Mouse (Mus musculus) ZHBTc4 (cell line): Measurements from ENCODE around the gene 2410002F23Rik.
"Not testable (repeated sequence)": the region's sequence is repeated elsewhere in the genome, so short reads cannot be mapped to it uniquely, and the experiment has no call there.

Experiments used
- DNase-seq: peaks from one replicate; pipeline ENCODE4 v3.0.0-alpha.2; 2011; ENCODE audit warnings: low read depth, low spot score

Gene 2410002F23Rik

GRCm38 (mm10) chr7:44246055-44246983 is at the start of gene 2410002F23Rik, which contains the start of gene 1700028J19Rik:
TSS of gene 2410002F23Rik (plus strand) at chr7:44246722.
TSS of gene 1700028J19Rik (minus strand) at chr7:44246695.
- peak; percentile 93 for DNase-seq

GRCm38 (mm10) chr7:44197891-44198290 is 48.6 kb upstream of the 2410002F23Rik start, which contains the start of gene Klk1b3:
TSS of gene Klk1b3 (plus strand) at chr7:44198191.
- no peak for DNase-seq

GRCm38 (mm10) chr7:44207135-44207534 is 39.4 kb upstream of the 2410002F23Rik start, which contains the start of gene Klk1b4:
TSS of gene Klk1b4 (plus strand) at chr7:44207435.
- DNase-seq = not testable (repeated sequence)

GRCm38 (mm10) chr7:44208307-44208706 is 38.2 kb upstream of the 2410002F23Rik start:
- DNase-seq = no peak

GRCm38 (mm10) chr7:44215645-44216044 is 30.9 kb upstream of the 2410002F23Rik start, which contains the start of gene Klk1b5:
TSS of gene Klk1b5 (plus strand) at chr7:44215945.
- DNase-seq = no peak

GRCm38 (mm10) chr7:44221601-44222000 is 24.9 kb upstream of the 2410002F23Rik start:
- DNase-seq = not testable (repeated sequence)

DNA sequence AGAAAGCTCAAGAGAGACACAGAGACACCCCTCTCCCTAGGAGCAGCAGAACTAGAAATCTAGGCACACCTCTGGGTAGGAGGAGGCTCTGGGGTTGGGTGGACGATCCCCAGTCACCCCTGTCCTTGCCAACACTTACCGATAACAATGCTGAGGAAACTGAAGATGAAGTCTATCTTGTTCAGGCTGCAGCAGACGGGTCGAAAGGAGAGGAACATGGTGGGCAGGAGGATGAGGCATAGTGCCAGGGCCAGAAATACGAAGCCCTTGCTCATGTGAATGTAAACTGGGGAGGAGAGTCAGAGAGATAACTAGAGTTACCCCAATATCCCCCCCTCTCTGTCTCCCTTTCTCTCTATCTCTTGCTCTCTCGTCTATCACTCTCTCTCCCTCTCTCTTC is 24.2 kb upstream of the 2410002F23Rik start:
- not testable (repeated sequence) for DNase-seq

GRCm38 (mm10) chr7:44225076-44225475 is 21.4 kb upstream of the 2410002F23Rik start, which contains the start of gene Klk1:
TSS of gene Klk1 (plus strand) at chr7:44225360.
- DNase-seq = peak; percentile 83

DNA sequence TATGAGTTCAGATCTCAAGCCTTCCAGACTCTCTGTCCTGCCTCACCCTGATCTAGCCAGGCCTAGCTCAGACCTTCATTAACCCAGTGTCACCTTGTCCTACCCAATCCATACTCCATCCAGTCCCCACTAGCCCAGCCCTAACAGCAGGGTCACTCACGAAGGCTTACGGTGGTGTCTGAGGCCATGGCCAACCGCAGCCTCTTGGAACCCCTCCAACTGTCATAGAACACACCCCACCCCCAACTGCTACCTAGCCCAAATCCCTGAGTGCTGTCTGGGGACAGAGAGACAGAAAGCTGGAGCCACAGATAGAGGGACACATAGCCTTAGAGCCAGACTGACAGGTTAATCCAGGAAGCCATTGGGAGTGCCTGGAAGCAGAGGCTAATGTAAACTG is 10.6 kb upstream of the 2410002F23Rik start, which contains the start of gene Gm36864:
Gene Gm36864, plus strand, starts transcription at position 269 of the 400 bp plus-strand sequence.
- DNase-seq = no peak

- DNase-seq = no peak
Measured at GRCm38 (mm10) chr7:44239913-44240312, 6.6 kb upstream of the 2410002F23Rik start.

- DNase-seq = no peak
Measured at GRCm38 (mm10) chr7:44240712-44241111, 5.8 kb upstream of the 2410002F23Rik start.

DNA sequence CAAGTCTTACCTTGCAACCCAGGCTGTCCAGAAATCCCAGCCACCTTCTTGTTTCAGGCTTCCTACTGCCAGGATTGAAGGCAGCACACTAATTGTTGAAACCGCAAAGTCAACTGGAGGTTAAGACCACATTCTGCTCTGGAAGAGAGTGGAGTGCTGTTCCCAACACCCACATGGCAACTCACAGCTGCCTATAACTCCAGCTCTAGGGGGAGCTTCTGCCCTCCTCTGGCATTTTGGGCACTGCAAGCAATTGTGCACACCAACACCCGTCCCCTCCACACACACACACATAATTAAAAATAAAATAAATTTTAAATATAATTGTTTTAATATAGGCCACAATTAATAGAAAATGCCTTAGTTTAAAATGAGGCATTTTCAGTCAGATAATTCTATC is 5.4 kb upstream of the 2410002F23Rik start:
- no peak for DNase-seq

GRCm38 (mm10) chr7:44244080-44244479 is 2.4 kb upstream of the 2410002F23Rik start:
- no peak for DNase-seq

GRCm38 (mm10) chr7:44246984-44247470 is 505 bp downstream of the 2410002F23Rik start:
- DNase-seq = peak; percentile 85

DNA sequence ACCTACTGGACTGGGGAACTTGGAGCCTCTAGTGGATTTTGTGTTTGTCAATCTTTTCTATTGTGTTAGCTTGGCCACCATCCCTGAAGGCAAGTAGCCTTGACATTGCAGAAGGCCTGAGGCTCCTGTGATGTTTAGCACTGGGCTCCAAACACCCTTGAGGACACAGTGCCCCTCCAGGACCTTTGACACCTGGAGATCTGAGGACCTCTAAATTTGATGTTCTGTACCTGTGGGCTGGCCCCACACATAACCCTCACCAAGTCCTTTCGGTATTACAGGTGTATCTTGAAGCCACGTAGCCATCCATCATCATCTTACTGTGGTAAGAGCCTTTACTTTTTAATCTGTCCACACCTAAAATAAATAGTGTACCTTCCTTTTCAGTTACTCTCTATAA is 1.4 kb downstream of the 2410002F23Rik start:
- DNase-seq = no peak

GRCm38 (mm10) chr7:44249248-44249647 is 2.7 kb downstream of the 2410002F23Rik start:
- DNase-seq = no peak

GRCm38 (mm10) chr7:44250732-44251275 is 4.3 kb downstream of the 2410002F23Rik start:
- DNase-seq = not testable (repeated sequence)

DNA sequence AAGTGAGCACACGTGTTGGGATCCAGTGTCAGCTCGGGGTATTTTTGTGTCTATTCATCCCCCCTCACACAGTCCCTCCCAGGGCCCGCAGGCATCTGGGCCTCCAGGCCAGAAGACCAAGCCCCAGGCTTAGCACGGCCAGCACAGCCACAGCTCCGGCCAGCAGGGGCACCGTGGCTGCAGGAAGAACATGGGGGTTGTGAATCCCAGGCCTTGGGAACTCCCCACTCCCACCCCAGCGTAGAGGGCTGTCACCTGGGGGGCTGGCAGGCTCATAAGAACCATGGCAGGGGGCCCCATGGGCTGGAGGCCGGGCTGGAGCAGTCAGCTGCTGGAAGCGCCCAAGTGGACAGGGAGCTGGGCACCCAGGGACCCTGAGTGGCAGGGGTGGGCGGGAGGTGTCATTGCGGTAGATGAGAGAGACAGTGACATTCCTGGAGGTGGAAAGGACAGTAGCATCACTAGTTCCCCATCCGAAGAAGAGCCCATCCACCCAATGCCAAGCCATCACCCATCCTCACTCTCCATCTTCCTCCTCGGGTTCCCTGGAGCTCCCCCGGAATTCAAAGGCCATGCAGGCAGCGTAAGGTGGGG is 6.6 kb downstream of the 2410002F23Rik start:
- DNase-seq = no peak

DNA sequence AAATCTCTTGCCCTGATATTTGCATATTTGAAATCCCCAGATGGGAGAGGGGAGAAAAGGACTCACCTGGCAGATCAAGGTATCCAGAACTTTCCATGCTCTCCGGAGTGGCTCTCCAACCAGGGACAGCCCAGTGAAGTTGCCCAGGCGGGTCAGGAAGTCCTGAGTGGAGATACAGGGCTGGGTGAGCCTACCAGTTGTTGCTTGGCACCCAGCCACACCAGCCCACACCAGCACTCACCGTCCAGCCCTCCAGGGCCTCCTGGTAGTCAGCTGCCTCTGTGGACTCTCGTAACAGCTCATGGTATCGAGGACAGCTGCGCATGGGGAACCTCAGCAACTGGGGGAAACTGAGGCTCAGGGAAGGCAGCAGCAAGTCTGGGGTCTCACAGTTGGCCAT is 8.4 kb downstream of the 2410002F23Rik start:
- no peak for DNase-seq

- no peak for DNase-seq
Measured at GRCm38 (mm10) chr7:44257278-44257677, 10.8 kb downstream of the 2410002F23Rik start, which contains the start of gene Acp4. TSS of gene Acp4 (minus strand) at chr7:44257378.

- no peak for DNase-seq
Measured at GRCm38 (mm10) chr7:44260410-44260809, 13.9 kb downstream of the 2410002F23Rik start.

GRCm38 (mm10) chr7:44261147-44261546 is 14.6 kb downstream of the 2410002F23Rik start, which contains the start of gene Gm15517:
TSS of gene Gm15517 (plus strand) at chr7:44261447.
- DNase-seq = no peak
